Mouse (Mus musculus): ENCODE results near the gene Ppp1r12b.

The Ppp1r12b gene

GRCm38 (mm10) chr1:134713421-134713969 lies 242.2 kb downstream of the Ppp1r12b start:
- DNase-seq = no peak

- DNase-seq = no peak
Measured at GRCm38 (mm10) chr1:134712781-134713299, 242.9 kb downstream of the Ppp1r12b start.

- DNase-seq = no peak
Measured at GRCm38 (mm10) chr1:134711653-134712052, 244.1 kb downstream of the Ppp1r12b start.

GRCm38 (mm10) chr1:134711061-134711460 lies 244.7 kb downstream of the Ppp1r12b start:
- no peak for DNase-seq

GRCm38 (mm10) chr1:134709411-134710306 lies 246.1 kb downstream of the Ppp1r12b start:
- no peak for DNase-seq

GRCm38 (mm10) chr1:134708801-134709385 lies 246.8 kb downstream of the Ppp1r12b start:
- peak; percentile 16 to 17 for DNase-seq

GRCm38 (mm10) chr1:134708274-134708673 lies 247.5 kb downstream of the Ppp1r12b start:
- DNase-seq = no peak

- no peak for DNase-seq
Measured at GRCm38 (mm10) chr1:134707516-134707915, 248.2 kb downstream of the Ppp1r12b start.

GRCm38 (mm10) chr1:134706549-134706948 lies 249.2 kb downstream of the Ppp1r12b start:
- no peak for DNase-seq

Measured in spleen, adult 18-20 months (tissue).